Comparison of ENCODE assay signal across 9 mouse cellular contexts in genomic region chr6:43296798-43297507, GRCm38 (mm10). TPM values are rescaled to one million over a fixed set of nuclear protein-coding genes. Genes with fewer than 3 reads are reported as not detected.
DNase-seq lines count a peak whose midpoint lies in the region; ATAC-seq and TF ChIP-seq lines count a peak whose summit lies in the region.
"Had no signal": no experiment of that assay in that cellular context is flagged by ENCODE, and none has a peak within 500 bp of the region (broad histone marks: within the 10 kb centered on the region; RNA-seq: fewer than 3 reads in every experiment).

No protein-coding gene starts in this region.

- H3K27me3 ChIP-seq in midbrain, postnatal 0 days (ENCODE audit: insufficient read depth, low read length): no peaks in the 10 kb centered on the region
- H3K27me3 ChIP-seq: limb, embryonic 13.5 days had no signal

- ATAC-seq in inflammation-experienced regulatory T-cells, adult 6 months: peak; percentile 54
- peak; percentile 59 for ATAC-seq in midbrain, postnatal 0 days (ENCODE audit: low FRiP score)
- no peak for ATAC-seq in monocyte, adult 5-6 weeks (replicated peaks; ENCODE audit: insufficient number of reproducible peaks, low FRiP score, low TSS enrichment, poor library complexity, severe bottlenecking)

- H3K36me3 ChIP-seq in midbrain, postnatal 0 days (ENCODE audit: insufficient read depth, low read length): no peaks in the 10 kb centered on the region
- H3K36me3 ChIP-seq: limb, embryonic 13.5 days had no signal

- no peak overlapping the region for H3K9ac ChIP-seq in midbrain, postnatal 0 days (replicated peaks; ENCODE audit: low read length, poor library complexity, severe bottlenecking)
- H3K9ac ChIP-seq: limb, embryonic 13.5 days had no signal

- WGBS in midbrain, postnatal 0 days: 23% methylated on average over 7 of the region's 7 CpGs

- no peak overlapping the region for H3K4me2 ChIP-seq in midbrain, postnatal 0 days (ENCODE audit: low read depth, low read length, poor library complexity, severe bottlenecking)
- H3K4me2 ChIP-seq: limb, embryonic 13.5 days had no signal

- peaks cover 5% of the 10 kb centered on the region for H3K4me1 ChIP-seq in midbrain, postnatal 0 days (ENCODE audit: insufficient read depth, low read length)
- H3K4me1 ChIP-seq: limb, embryonic 13.5 days had no signal

- no peak overlapping the region for H3K27ac ChIP-seq in midbrain, postnatal 0 days (ENCODE audit: low read depth, low read length)
- H3K27ac ChIP-seq: limb, embryonic 13.5 days had no signal

- peak; percentile 85 for TF ChIP-seq CTCF in midbrain, postnatal 0 days (IDR thresholded peaks at IDR 0.05)

- DNase-seq in layer of hippocampus, adult 11-12 months (ENCODE audit: low spot score): peak; percentile 26
- no peak for DNase-seq in layer of hippocampus, postnatal 25 days (ENCODE audit: extremely low spot score in 1 of 2, low spot score in 1 of 2)
- peak; percentile 83 for DNase-seq in NIH3T3 (ENCODE audit: low read depth)
- peak; percentile 40 to 56 for DNase-seq in cerebellum, postnatal 25 days
- DNase-seq in midbrain, postnatal 0 days (ENCODE audit: low spot score): peak; percentile 80
- no peak for DNase-seq in spleen, postnatal 10 days (ENCODE audit: low spot score in 2 of 2)

- H3K9me3 ChIP-seq in midbrain, postnatal 0 days (ENCODE audit: low read length): no peaks in the 10 kb centered on the region
- H3K9me3 ChIP-seq: limb, embryonic 13.5 days had no signal

- H3K4me3 ChIP-seq in midbrain, postnatal 0 days (ENCODE audit: low read depth, low read length): no peak overlapping the region
- H3K4me3 ChIP-seq: limb, embryonic 13.5 days had no signal

RNA-seq across cellular contexts. Expression of gene Nobox, which starts 12.4 kb away (rescaled TPM):
- total RNA-seq in layer of hippocampus, postnatal 25 days (2021): not detected
- not detected for polyA plus RNA-seq in inflammation-experienced regulatory T-cells, adult 6 months (2017; shearing (Covaris generic))
- total RNA-seq in midbrain, postnatal 0 days (2014; rRNA removed): not detected in 2 replicates
- polyA plus RNA-seq in midbrain, postnatal 0 days (2015; fragmentation: Nextera tagmentation; extraction: Ambion mirVana): not detected in 2 replicates
- not detected in 3 replicates for total RNA-seq in monocyte, adult 5-6 weeks (2017)
- polyA plus RNA-seq: limb, embryonic 13.5 days had no signal

RNA-seq across cellular contexts. Expression of gene Arhgef5, which starts 31.6 kb away (rescaled TPM):
- total RNA-seq in layer of hippocampus, postnatal 25 days (2021): 1 to 10 TPM; 2.0 to 2.2 TPM
- 1 to 10 TPM; 2.9 to 4.2 (median 4.1) TPM for polyA plus RNA-seq in inflammation-experienced regulatory T-cells, adult 6 months (2017; shearing (Covaris generic))
- 4.1 and 8.2 TPM in 2 replicates for total RNA-seq in midbrain, postnatal 0 days (2014; rRNA removed)
- 1.9 TPM in 2 replicates for polyA plus RNA-seq in midbrain, postnatal 0 days (2015; fragmentation: Nextera tagmentation; extraction: Ambion mirVana)
- total RNA-seq in monocyte, adult 5-6 weeks (2017): 2.0 to 8.9 TPM (median 4.7 TPM) in 3 replicates

Comparison
In these comparisons a context has a peak if more than half of its experiments do, and no peak if none do; other contexts are left out.
1. DNase-seq: peak in layer of hippocampus, adult 11-12 months (single experiment), NIH3T3 (single experiment), cerebellum, postnatal 25 days (2 of 2) and midbrain, postnatal 0 days (single experiment); none in layer of hippocampus, postnatal 25 days (0 of 2) and spleen, postnatal 10 days (0 of 2).